Mouse (Mus musculus): ENCODE results near the gene Prr5.

Gene Prr5

DNA sequence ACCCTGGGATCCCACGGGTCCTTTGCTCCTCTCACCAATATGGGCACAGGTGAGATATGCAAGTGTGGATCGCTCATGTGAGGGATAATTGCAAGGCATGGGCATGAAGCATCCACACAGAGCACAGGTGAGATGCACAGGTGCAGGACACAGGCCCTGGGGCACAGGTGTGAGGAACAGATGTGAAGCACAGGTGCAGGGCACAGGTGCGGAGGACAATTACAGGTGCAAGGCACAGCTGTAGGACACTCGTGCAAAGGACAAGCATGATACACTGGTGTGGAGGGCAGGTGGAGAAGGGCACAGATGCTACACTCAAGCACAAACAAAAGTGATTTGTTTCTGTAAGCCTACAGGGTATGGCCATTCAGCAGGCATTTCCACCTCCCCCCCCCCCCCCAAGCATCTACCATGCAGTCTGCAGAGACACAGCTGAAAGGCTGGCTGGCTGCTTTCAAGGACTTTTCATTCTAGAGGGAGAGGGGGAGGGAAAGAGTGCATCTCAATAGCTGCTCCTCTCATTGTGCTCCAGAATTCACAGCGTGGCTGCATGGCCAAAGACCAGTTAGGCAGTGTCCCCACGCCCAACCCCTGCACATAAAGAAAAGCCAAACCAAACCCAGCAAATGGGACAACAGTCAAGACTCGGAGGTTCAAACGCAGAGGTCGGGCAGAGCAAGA, 11.9 kb upstream of the Prr5 start:
- DNase-seq (ENCODE audit: low spot score in 2 of 2) = no peak

DNA sequence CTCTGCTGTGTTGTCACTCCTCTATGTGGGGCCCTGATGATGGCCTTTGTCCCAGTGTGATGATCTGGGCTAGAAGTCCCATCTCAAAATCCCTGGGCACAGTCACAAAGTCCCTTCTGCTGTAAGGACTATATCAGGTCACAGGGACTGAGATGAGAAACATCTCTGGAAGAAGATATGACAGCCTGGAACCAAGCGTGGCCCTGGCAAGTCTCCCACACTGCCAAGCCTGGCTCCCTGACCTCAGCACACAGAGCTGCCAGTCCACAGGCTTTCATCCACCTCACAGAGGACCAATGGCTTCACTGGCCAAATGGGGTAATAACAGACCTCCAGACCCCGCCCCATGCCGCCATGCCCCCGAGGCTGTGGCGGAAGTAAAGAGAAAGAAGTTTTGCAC, 10.8 kb upstream of the Prr5 start:
- no peak for DNase-seq (ENCODE audit: low spot score in 2 of 2)

DNA sequence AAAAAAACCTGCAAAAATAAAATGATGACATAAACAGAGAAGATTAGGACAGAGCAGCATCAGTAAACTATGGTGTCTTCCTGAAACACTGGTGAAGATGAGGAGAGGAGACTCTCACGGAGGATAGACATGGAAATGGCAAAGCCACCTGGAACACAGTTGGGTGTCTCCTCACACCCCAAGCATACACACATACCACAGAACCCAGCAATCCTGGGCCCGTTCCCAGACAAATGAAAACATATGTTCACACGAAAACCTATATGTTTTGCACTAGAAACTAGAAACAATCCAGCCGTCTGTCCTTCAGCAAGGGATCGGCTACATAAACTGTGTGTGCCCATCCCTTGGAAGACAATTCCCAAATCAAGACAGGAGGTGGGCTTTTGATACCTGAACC, 9.6 kb upstream of the Prr5 start:
- no peak for DNase-seq (ENCODE audit: low spot score in 2 of 2)

DNA sequence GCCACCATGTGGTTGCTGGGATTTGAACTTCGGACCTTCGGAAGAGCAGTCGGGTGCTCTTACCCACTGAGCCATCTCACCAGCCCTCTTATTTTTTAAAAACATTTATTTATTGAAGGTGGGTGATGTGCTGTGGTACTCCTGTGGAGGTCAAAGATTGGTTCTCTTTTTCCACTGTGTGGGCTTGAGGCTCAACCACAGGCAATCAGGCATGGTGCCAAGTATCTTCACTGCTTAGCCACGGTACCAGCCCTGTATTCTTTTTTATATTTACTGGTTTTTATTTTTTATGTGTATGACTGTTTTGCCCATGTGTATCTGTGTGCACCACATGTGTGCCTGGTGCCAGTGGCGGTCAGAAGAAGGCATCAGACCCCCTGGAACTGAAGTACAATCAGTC, 8.1 kb upstream of the Prr5 start:
- no peak for DNase-seq (ENCODE audit: low spot score in 2 of 2)

DNA sequence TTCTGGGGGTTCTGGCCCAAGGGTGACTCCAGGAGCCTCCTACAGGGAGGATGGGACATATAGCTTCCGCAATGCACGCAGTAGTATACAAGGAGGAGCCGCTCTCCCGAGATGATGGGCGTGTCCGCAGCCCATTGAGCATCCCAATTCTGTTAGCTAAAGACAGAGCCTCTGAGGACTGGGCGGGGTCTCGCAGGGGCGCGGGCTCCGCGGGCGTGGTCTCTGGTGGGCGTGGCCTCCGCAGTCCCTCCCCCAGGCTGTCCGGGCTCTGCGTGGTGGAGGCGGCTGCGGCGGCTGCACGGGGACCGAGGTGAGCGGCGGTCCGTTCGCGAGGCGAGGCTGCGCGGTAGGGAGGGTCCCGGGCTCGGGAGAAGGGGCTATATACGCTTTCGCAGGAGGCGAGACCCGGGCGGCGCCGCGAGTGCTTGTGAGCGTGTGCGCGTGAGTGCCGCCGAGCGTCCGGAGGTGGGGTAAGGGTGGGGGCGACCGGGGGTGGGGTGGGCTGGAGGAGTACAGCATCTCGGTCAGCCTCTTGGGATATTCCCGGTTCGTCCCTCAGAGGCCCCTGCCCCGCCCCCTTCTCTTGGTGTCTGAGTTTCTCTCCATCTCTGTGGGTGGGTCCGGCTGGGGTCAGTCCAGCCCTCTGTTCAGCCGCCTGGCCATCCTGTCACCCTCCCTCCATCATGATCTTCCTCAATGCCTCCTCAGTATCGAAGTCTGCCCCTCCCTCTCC, 6.3 kb upstream of the Prr5 start:
- peak; percentile 56 to 61 for DNase-seq (ENCODE audit: low spot score in 2 of 2)

DNA sequence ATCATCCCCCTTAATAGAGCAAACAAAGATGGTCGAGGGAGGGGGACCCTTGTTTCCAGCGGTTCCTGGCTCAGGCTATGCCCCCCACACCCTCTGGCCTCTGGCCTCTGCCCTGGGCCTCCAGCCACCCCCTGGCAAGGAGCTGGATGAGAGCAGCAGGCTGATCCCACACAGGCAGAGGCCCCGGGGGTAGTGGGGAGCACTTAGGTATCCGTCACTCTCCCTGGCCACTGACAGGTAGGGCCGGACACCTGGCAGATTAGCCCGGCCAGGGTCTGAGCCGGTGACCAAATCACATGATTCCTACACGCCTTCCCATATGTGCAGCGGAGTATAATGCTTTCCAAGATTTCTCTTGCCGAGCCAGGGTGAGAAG, 5.7 kb upstream of the Prr5 start:
- no peak for DNase-seq (ENCODE audit: low spot score in 2 of 2)

DNA sequence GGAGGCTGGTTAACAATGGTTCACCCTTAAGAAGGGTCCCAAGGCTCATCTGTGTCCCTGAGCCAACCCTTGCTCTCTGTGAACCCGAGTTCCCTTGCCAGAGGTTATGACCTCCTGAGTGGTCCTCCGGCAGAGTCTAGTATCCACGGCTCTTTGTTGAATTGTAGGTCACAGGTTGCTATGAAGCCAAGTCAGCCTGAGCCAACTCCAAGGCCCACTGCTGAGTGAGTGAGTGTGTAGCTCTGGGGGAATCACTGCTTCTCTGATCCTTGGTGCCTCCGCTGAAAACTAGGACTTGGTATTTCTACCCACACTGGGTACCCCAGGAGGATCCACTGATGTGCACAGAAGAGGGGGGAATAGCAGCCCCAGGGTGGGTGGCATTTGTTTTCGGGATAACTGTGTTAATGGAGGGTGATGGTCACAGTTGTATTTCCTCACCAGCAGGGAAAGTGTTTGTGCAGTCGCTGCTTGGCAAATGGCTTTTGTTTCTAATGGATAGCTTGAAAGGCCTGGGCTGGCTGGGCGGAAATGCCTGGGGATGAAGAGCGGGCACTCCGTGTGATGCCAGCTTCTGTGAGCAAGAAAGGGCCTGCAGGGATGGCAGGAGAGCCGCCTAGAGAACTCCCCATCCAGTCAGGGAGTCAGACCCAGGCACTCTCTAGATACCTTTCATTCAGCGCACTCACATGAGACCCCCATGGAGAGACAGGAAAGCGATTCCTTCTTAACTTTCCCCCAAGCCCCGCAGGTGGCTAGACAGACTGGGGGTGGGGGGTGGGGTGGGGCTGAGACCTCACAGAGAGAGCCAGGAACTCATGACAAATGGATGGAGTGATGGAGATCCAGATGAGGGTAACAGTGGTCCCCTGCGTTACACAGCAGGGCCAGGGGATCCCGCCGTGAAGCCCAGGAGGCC, 4.6 kb upstream of the Prr5 start:
- no peak for DNase-seq (ENCODE audit: low spot score in 2 of 2)

DNA sequence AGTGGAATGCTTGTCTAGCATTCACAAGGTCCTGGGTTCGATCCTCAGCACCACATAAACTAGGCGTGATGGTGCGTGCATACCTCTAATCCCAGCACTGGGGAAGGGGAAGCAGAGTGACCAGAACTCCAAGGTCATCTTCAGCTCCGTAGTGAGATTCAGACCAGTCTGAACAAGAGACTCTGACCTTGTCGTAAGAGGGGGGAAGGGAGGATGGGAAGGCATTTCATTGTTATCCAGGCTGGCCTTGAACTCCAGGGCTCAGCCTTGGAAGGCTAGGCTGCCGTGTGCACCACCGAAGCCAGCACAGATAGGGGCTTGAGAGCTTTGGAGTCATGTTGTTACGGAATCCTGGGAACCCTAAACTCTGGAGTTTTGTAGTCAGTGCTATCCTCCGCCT, 3.8 kb upstream of the Prr5 start:
- DNase-seq (ENCODE audit: low spot score in 2 of 2) = no peak

DNA sequence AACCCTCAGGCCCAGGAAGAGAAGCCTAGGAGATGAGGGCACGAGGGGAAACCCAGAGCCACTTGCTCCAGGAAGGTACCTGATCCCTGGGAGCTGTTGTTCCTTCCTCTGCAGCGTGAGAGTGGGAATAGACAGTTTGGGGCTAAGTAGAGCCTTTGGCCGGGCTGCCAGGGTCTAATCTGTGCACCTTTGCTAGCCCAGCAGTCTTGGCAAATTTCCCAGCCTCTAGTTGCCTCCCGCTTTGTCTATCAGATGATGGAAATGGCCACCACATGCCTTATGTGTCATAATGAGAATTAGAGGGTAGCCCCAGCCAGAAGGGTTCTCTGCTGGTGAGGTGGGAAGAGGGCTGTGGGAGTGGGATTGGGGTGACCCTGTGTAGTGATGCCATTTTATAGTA, 3.4 kb upstream of the Prr5 start:
- DNase-seq (ENCODE audit: low spot score in 2 of 2) = no peak

DNA sequence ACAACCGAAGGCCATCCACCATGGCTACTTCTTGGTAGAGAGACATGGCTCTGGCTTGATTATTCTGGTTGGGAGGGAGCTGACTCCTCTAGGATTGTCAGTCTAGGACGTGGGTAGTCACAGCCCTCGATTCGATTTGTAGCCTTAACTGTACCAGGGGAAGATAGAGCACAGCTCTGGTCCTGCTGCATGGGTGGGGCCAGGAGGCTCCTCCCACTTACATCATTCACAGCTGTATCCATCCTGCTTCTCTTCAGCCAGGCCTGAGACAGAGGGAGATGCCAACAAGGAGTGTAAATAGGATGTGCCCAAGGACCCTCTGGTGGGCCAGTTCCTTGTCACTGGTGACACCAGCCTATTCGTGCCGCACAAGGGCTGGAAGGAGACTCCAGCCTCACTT, 1.8 kb upstream of the Prr5 start:
- DNase-seq (ENCODE audit: low spot score in 2 of 2) = no peak

DNA sequence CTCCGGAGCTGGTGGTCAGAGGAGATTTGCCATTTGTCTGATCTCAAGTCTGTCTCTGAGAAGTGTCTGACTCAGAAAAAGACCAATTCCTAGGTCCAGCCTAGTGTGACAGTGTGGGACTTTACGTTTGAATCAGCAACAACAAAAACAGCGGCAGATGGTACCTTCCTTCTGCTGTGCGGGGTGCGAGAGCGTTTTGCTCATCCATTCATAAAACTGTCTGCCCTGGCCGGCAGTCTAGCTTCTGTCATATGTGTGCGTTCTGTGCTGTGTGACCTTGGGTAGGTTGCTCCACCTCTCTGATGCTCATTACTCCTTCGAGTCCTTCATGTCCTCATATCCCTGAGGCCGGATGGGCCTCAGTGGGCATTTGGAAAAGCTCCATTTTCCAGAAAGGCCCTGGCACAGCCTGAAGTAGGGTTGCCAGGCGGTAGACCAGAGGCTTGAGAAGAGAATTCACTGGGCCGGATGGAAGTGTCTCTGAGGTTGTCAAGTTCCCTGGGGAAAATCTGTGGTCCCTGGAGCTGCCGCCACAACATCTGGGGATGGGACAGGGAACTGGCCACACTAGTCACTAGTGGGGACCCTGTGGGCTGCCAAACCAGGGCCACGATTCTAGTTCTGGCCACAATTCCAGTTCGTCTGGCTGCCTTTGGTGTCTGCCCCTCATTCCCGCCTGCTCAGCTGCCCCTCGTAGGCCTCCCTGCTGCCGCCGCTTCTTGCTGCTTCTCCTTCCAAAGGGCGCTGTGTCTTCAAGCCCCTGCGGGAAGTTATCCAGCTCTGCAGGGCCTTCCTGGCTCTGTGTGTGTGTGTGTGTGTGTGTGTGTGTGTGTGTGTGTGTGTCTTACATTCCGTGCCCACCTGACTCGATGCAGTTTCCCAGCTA, 594 bp downstream of the Prr5 start:
- DNase-seq (ENCODE audit: low spot score in 2 of 2) = no peak

DNA sequence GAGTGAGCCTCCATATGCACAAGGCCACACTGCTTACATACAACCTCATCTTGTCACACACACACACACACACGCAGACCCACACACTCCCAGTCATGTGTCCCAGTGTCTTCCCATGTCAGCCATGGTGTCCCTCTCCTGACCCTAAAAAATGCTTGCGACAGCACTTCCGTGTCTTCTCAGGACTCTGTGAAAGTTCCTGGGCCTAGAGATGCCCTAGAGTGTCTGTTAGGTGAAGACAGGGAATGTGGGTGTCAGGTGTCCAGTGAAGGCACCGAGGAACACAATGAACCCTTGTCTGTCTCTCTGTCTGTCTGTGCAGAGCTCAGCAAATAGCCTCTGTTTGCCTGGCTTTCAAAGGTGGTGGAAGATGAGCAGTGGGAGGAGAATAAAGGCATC, 1.2 kb downstream of the Prr5 start:
- DNase-seq (ENCODE audit: low spot score in 2 of 2) = no peak

DNA sequence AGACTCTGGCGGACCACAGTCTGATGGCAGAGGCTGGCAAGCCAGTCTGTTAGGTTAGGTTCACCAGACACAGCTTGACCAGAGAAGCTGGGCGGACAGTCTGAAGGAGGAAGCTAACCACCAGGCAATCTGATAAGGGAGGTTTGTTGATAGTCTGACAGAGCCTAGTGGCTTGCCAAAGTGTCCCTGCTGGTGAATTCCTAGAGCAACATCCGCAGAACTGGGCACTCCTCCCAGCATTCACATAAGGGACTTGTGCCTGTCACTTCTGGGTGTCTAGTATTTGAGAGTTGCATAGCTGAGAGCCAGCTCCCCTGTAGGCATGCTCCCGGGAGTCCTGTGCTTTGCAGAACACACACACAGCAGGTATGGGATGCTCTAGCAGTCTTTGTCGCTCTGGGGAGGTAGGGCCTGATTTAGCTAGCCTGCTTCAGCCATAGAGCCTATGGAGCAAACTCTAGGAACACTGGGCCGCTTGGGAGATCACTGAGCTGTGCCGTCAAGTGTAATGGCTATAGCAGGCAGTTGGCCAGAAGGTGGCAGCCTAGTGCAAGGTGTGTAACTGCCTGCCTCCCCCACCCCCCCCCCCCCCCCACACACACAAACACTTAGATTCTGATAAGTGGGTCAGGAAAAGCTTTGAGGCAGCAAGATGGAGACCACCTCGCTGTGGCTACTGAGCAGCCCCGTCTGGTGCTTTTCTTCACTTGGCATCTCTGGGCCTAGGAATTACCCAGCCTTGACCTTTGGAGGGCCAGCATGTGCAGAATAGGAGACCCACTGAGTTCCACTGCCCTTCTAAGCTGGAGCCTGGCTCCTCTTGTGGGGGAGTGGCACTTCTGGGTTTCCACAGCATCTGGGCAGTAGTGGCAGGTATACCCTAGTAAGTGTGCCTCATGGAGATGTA, 2.2 kb downstream of the Prr5 start:
- DNase-seq (ENCODE audit: low spot score in 2 of 2) = peak; percentile 52 to 61

DNA sequence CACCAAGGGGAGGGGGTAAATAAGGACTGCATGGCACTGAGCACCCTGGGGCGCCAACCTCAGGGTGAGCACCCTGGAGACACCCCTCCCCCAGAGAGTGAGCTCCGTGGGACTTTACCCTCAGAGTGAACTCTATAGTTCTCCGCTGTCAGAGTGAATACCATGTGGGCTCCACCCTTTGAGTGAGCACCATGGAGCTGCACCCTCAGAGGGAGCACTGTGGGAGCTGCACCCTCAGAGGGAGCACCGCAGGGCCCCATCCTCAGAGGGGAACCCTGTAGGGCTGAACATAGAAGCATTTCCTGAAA, 2.8 kb downstream of the Prr5 start:
- no peak for DNase-seq (ENCODE audit: low spot score in 2 of 2)

DNA sequence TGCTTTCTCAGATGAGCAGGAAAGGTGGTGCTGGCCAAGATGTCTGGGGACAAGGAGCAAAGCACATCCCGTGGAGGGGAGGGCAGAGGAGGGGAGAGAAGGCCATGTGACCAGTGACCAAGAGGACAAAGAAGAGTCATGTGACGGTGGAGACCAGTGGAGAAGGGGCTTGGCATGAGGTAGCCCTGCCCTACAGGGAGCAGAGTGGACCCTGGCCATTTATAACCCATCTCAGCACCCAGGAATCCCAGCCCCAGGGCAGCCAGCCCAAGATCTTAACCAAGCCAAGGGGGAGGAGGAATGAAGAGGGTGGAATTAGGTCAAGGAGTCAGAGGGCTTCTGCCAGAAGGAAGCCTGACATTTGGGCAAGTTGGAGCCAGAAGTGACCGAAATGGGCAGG, 3.2 kb downstream of the Prr5 start:
- no peak for DNase-seq (ENCODE audit: low spot score in 2 of 2)

DNA sequence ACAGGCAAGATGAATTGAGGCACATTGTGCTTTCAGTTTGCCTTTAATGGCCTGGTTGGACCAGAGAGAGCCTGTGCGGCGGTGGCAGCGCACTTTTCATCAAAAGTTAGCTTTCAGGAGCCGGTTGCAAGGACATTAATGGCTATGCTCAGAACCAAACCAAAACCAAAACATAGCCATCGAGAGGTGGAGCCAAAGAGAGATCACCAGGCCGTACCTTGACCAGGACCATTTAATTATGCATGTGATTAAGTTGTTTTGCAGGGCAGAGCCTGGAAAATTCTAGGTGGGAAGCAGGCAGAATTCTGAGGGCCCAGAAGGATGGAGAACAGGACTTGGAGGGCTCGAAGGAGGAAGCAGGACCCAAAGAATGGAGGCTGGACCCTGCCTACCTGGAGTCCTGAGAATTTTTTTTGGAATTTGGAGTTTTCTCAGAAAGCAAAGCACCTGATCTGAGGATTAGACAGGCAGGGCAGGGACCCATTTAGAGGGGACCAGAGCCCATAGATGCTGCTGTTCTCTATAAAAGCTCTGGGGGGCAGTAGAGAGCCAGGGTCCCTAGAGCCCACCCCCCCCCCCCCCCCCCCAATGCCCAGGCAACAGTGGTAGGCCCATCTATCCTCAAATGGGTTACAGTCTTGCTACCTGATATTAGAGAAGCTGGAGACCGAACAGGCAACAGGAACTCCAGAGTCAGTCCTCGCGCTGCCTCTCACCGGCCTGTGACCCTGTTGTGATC, 5.1 kb downstream of the Prr5 start:
- DNase-seq (ENCODE audit: low spot score in 2 of 2) = no peak

DNA sequence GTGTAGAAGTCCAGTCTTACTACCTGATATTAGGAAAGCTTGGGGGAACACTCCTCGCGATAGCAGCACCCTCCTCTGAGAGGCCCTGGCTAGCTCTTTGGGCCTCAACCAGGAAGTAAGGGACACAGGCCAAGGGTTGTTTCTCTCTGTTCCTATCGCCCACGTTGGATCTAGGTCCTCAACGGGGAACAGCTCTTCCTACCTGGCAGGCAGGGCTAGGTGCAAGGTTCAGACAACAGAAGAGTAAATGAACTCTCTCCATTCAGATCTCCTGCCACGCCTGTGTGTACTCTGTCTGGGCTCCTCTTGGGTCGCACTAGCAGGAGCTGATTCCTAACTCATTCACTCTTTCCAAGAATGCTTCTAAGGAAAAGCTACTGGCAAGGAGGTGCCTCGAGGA, 5.9 kb downstream of the Prr5 start:
- DNase-seq (ENCODE audit: low spot score in 2 of 2) = no peak

DNA sequence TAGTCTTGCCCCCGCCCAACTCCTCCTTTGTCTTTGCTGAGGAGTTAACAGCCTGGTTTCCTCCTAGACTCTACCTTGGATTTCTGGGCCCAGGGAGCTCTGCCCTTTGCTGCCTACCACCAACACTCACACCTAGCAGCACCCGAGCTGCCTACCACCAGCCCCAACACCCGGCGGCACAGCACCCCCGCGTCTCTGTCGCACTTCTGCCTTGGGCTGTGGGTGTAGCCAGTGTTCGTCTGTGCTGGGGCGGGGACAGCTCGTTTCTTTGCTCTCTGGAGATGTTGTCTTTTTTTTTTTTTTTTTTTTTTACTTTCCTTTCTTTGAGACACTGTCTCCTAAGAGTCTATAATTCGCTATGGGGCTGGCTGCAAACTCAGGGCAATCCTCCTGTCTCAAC, 8.5 kb downstream of the Prr5 start:
- peak in 1 of 2 experiments; percentile 49 for DNase-seq (ENCODE audit: low spot score in 2 of 2)

DNA sequence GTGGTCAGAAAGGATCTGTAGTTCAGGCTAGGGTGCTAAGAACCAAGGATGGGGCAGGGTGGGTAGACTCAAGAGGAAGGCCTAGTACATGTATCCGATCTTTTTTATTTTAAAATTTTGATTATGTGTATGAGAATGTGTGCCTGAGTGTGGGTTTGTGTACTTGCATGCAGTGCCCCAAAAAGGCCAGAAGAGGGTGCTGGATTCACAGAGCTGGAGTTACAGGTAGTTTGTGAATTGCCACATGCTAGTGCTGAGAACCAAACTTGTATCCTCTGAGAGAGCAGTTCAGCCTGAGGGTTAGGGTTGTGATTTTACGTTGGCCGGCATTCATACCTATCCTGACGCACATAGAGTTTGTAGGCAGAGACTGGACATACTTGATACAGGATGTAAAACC, 9.7 kb downstream of the Prr5 start:
- no peak for DNase-seq (ENCODE audit: low spot score in 2 of 2)

DNA sequence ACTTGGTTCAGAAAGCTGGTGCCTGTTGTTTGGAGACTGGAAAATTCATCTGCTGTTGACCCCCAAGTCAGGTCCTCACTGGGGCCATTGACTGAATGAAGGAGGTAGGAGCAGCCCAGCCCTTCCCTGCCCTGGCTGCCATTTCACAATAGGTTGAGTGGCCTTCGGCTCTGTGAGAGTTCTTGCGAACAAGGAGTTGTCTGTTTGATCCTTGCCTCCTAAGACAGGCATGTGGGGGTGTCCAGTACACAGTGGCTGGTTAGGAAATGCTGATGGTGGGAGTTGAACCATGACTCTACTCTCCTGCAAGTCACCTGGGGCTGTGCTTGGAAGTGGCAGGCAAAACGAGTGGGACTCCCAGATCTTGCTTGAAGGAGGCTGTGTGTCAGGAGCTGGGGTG, 10.4 kb downstream of the Prr5 start:
- no peak for DNase-seq (ENCODE audit: low spot score in 2 of 2)

Measured in spleen, postnatal 36 days (tissue).